In genomic region chr17:34632261-34632691, GRCm38 (mm10) we compare ENCODE assay signal across 8 mouse cellular contexts. TPM values are rescaled to one million over a fixed set of nuclear protein-coding genes. Genes with fewer than 3 reads are reported as not detected.
DNase-seq lines count a peak whose midpoint lies in the region; ATAC-seq lines count a peak whose summit lies in the region.

No protein-coding gene starts in this region.

- peak overlapping the region; percentile 25 for H3K4me3 ChIP-seq in forebrain, embryonic 14.5 days (ENCODE audit: low read depth, low read length)
- peak overlapping the region; percentile 25 for H3K4me3 ChIP-seq in liver, embryonic 16.5 days (ENCODE audit: low read depth, low read length)
- H3K4me3 ChIP-seq in neural tube, embryonic 12.5 days = peak overlapping the region; percentile 24

- peaks cover 20% of the 10 kb centered on the region for H3K27me3 ChIP-seq in forebrain, embryonic 14.5 days (replicated peaks; ENCODE audit: control insufficient read depth, insufficient read depth, low read length)
- H3K27me3 ChIP-seq in liver, embryonic 16.5 days (ENCODE audit: control insufficient read depth, insufficient read depth, low read depth, low read length) = peaks cover 53% of the 10 kb centered on the region
- peaks cover 45% of the 10 kb centered on the region for H3K27me3 ChIP-seq in neural tube, embryonic 12.5 days (replicated peaks)

- under 1% methylated on average over 26 of the region's 26 CpGs for WGBS in forebrain, embryonic 14.5 days
- WGBS in liver, embryonic 16.5 days (ENCODE audit: insufficient replicate concordance) = under 1% methylated on average over 26 of the region's 26 CpGs
- WGBS in neural tube, embryonic 12.5 days = under 1% methylated on average over 26 of the region's 26 CpGs

- DNase-seq in CD4-positive, CD25-positive, alpha-beta regulatory T cell, adult 2 months (ENCODE audit: low read depth, low spot score) = peak; percentile 79
- DNase-seq in cerebellum, adult 11 months = peak; percentile 86
- peak; percentile 60 for DNase-seq in forebrain, embryonic 14.5 days (ENCODE audit: low spot score)
- DNase-seq in heart, postnatal 14 days = peak; percentile 69 to 78
- DNase-seq in kidney, postnatal 4 days = peak; percentile 85 to 89
- DNase-seq in testis, postnatal 10 days (ENCODE audit: low spot score) = peak; percentile 89

- intact Hi-C loops in heart, postnatal 14 days (cut with DNase I) = no loop called here

- H3K27ac ChIP-seq in forebrain, embryonic 14.5 days (ENCODE audit: low read depth, low read length) = no peak overlapping the region
- no peak overlapping the region for H3K27ac ChIP-seq in liver, embryonic 16.5 days (ENCODE audit: low read length)
- H3K27ac ChIP-seq in neural tube, embryonic 12.5 days = no peak overlapping the region

- H3K4me1 ChIP-seq in forebrain, embryonic 14.5 days (ENCODE audit: control insufficient read depth, insufficient read depth, low read length) = peaks cover 34% of the 10 kb centered on the region
- H3K4me1 ChIP-seq in liver, embryonic 16.5 days (ENCODE audit: control insufficient read depth, low read depth, low read length) = peaks cover 24% of the 10 kb centered on the region
- peaks cover 47% of the 10 kb centered on the region for H3K4me1 ChIP-seq in neural tube, embryonic 12.5 days

- H3K9ac ChIP-seq in forebrain, embryonic 14.5 days (ENCODE audit: low read length) = peak overlapping the region; percentile 41
- H3K9ac ChIP-seq in liver, embryonic 16.5 days (ENCODE audit: low read depth, low read length) = no peak overlapping the region
- peak overlapping the region; percentile 38; the same call in 1 of the 2 replicates for H3K9ac ChIP-seq in neural tube, embryonic 12.5 days

- no peaks in the 10 kb centered on the region for H3K36me3 ChIP-seq in forebrain, embryonic 14.5 days (ENCODE audit: control insufficient read depth, insufficient read depth, low read length)
- H3K36me3 ChIP-seq in liver, embryonic 16.5 days (ENCODE audit: control insufficient read depth, insufficient read depth) = no peaks in the 10 kb centered on the region
- no peaks in the 10 kb centered on the region for H3K36me3 ChIP-seq in neural tube, embryonic 12.5 days

- H3K4me2 ChIP-seq in forebrain, embryonic 14.5 days (ENCODE audit: low read length) = peak overlapping the region; percentile 87
- peak overlapping the region; percentile 28 for H3K4me2 ChIP-seq in liver, embryonic 16.5 days (ENCODE audit: low read depth, low read length)
- peak overlapping the region; percentile 86 for H3K4me2 ChIP-seq in neural tube, embryonic 12.5 days (replicated peaks)

- peak; percentile 18; the same call in 1 of the 2 replicates for ATAC-seq in forebrain, embryonic 14.5 days
- ATAC-seq in liver, embryonic 16.5 days (ENCODE audit: low read depth) = peak; percentile 36
- ATAC-seq in neural tube, embryonic 12.5 days (ENCODE audit: low FRiP score, low read depth) = no peak

- no peaks in the 10 kb centered on the region for H3K9me3 ChIP-seq in forebrain, embryonic 14.5 days (replicated peaks; ENCODE audit: control insufficient read depth, low read length)
- H3K9me3 ChIP-seq in liver, embryonic 16.5 days (replicated peaks; ENCODE audit: control insufficient read depth, low read length) = no peaks in the 10 kb centered on the region
- H3K9me3 ChIP-seq in neural tube, embryonic 12.5 days = no peaks in the 10 kb centered on the region

RNA-seq across cellular contexts. Expression of gene Prrt1, which starts 2.9 kb away (rescaled TPM):
- 5.0 and 5.5 TPM in 2 replicates for polyA plus RNA-seq in forebrain, embryonic 14.5 days (2014; fragmentation: Nextera tagmentation; extraction: Ambion mirVana)
- 1 to 10 TPM; 1.9 to 3.1 TPM for total RNA-seq in heart, postnatal 14 days (2021)
- polyA plus RNA-seq in liver, embryonic 16.5 days (2015; fragmentation: Nextera tagmentation; extraction: Ambion mirVana) = not detected in 2 replicates
- polyA plus RNA-seq in neural tube, embryonic 12.5 days (2016; fragmentation: Nextera tagmentation; extraction: Ambion mirVana) = 1.4 and 1.6 TPM in 2 replicates

RNA-seq across cellular contexts. Expression of gene Ppt2, which starts 4.0 kb away (rescaled TPM):
- 23.8 and 24.6 TPM in 2 replicates for polyA plus RNA-seq in forebrain, embryonic 14.5 days (2014; fragmentation: Nextera tagmentation; extraction: Ambion mirVana)
- 10 to 100 TPM; 42.6 to 43.2 TPM for total RNA-seq in heart, postnatal 14 days (2021)
- 11.4 and 13.8 TPM in 2 replicates for polyA plus RNA-seq in liver, embryonic 16.5 days (2015; fragmentation: Nextera tagmentation; extraction: Ambion mirVana)
- polyA plus RNA-seq in neural tube, embryonic 12.5 days (2016; fragmentation: Nextera tagmentation; extraction: Ambion mirVana) = 22.9 and 25.2 TPM in 2 replicates

RNA-seq across cellular contexts. Expression of gene Fkbpl, which starts 12.3 kb away (rescaled TPM):
- 12.6 and 14.9 TPM in 2 replicates for polyA plus RNA-seq in forebrain, embryonic 14.5 days (2014; fragmentation: Nextera tagmentation; extraction: Ambion mirVana)
- 1 to 10 TPM; 8.2 to 8.3 TPM for total RNA-seq in heart, postnatal 14 days (2021)
- 3.7 and 4.6 TPM in 2 replicates for polyA plus RNA-seq in liver, embryonic 16.5 days (2015; fragmentation: Nextera tagmentation; extraction: Ambion mirVana)
- 17.4 and 17.5 TPM in 2 replicates for polyA plus RNA-seq in neural tube, embryonic 12.5 days (2016; fragmentation: Nextera tagmentation; extraction: Ambion mirVana)

RNA-seq across cellular contexts. Expression of gene Atf6b, which starts 14.7 kb away (rescaled TPM):
- 75.0 and 90.9 TPM in 2 replicates for polyA plus RNA-seq in forebrain, embryonic 14.5 days (2014; fragmentation: Nextera tagmentation; extraction: Ambion mirVana)
- total RNA-seq in heart, postnatal 14 days (2021) = 10 to 100 TPM; 18.0 to 19.0 TPM
- 17.7 and 17.8 TPM in 2 replicates for polyA plus RNA-seq in liver, embryonic 16.5 days (2015; fragmentation: Nextera tagmentation; extraction: Ambion mirVana)
- polyA plus RNA-seq in neural tube, embryonic 12.5 days (2016; fragmentation: Nextera tagmentation; extraction: Ambion mirVana) = 116 and 120 TPM in 2 replicates

RNA-seq across cellular contexts. Expression of gene Egfl8, which starts 16.5 kb away (rescaled TPM):
- 7.6 and 8.7 TPM in 2 replicates for polyA plus RNA-seq in forebrain, embryonic 14.5 days (2014; fragmentation: Nextera tagmentation; extraction: Ambion mirVana)
- 1 to 10 TPM; 2.1 to 2.7 TPM for total RNA-seq in heart, postnatal 14 days (2021)
- 0.33 and 0.51 TPM in 2 replicates for polyA plus RNA-seq in liver, embryonic 16.5 days (2015; fragmentation: Nextera tagmentation; extraction: Ambion mirVana)
- 13.0 and 15.5 TPM in 2 replicates for polyA plus RNA-seq in neural tube, embryonic 12.5 days (2016; fragmentation: Nextera tagmentation; extraction: Ambion mirVana)

Comparison
In these comparisons a context has a peak if more than half of its experiments do, and no peak if none do; other contexts are left out.
1. H3K4me2 ChIP-seq: peak in every context shown above with its lines; median percentile 87 in forebrain, embryonic 14.5 days; 86 in neural tube, embryonic 12.5 days; 28 in liver, embryonic 16.5 days.